Mouse (Mus musculus) kidney, postnatal 25 days (tissue): ENCODE measurements around the gene Nbas.

Source experiments
- DNase-seq, 2 experiments: peaks; one replicate each; pipeline ENCODE4 v3.0.0; 2021; ENCODE audit warnings: mixed read lengths in 2 of 2

Nbas gene

GRCm38 (mm10) chr12:13268826-13269449 lies at the start of gene Nbas:
Nbas (plus strand) TSS chr12:13269133.
- peak; percentile 91 to 93 for DNase-seq

- DNase-seq: no peak
These were observed 26.5 kb upstream of the Nbas start for GRCm38 (mm10) chr12:13242453-13242852.

- peak; percentile 78 to 86 for DNase-seq
These were observed 20.0 kb upstream of the Nbas start, which contains the start of gene Ddx1 for GRCm38 (mm10) chr12:13248691-13249572. Ddx1 (minus strand) TSS chr12:13249213.

GRCm38 (mm10) chr12:13249573-13249919 lies 19.4 kb upstream of the Nbas start:
- no peak for DNase-seq

GRCm38 (mm10) chr12:13255068-13255467 lies 13.9 kb upstream of the Nbas start:
- DNase-seq: no peak

- no peak for DNase-seq
These were observed 13.2 kb upstream of the Nbas start for GRCm38 (mm10) chr12:13255701-13256100.

GRCm38 (mm10) chr12:13268412-13268811 lies 521 bp upstream of the Nbas start:
- no peak for DNase-seq

- no peak for DNase-seq
These were observed 847 bp downstream of the Nbas start for GRCm38 (mm10) chr12:13269570-13270390.

GRCm38 (mm10) chr12:13291453-13291852 lies 22.5 kb downstream of the Nbas start:
- no peak for DNase-seq

GRCm38 (mm10) chr12:13293421-13293881 lies 24.5 kb downstream of the Nbas start:
- DNase-seq: no peak

GRCm38 (mm10) chr12:13303037-13303436 lies 34.1 kb downstream of the Nbas start:
- no peak for DNase-seq

- DNase-seq: no peak
These were observed 45.0 kb downstream of the Nbas start for GRCm38 (mm10) chr12:13313966-13314365.

- no peak for DNase-seq
These were observed 45.5 kb downstream of the Nbas start for GRCm38 (mm10) chr12:13314384-13314783.

GRCm38 (mm10) chr12:13315081-13315480 lies 46.1 kb downstream of the Nbas start:
- no peak for DNase-seq

- no peak for DNase-seq
These were observed 73.6 kb downstream of the Nbas start for GRCm38 (mm10) chr12:13342535-13342934.

GRCm38 (mm10) chr12:13356201-13356600 lies 87.3 kb downstream of the Nbas start:
- DNase-seq: no peak

GRCm38 (mm10) chr12:13356769-13357168 lies 87.8 kb downstream of the Nbas start:
- DNase-seq: no peak

- DNase-seq: no peak
These were observed 88.3 kb downstream of the Nbas start for GRCm38 (mm10) chr12:13357229-13357628.

- DNase-seq: no peak
These were observed 89.9 kb downstream of the Nbas start for GRCm38 (mm10) chr12:13358849-13359248.

GRCm38 (mm10) chr12:13360183-13360811 lies 91.4 kb downstream of the Nbas start:
- DNase-seq: no peak

GRCm38 (mm10) chr12:13381580-13381979 lies 112.6 kb downstream of the Nbas start:
- no peak for DNase-seq

GRCm38 (mm10) chr12:13382046-13382445 lies 113.1 kb downstream of the Nbas start:
- no peak for DNase-seq

- no peak for DNase-seq
These were observed 120.7 kb downstream of the Nbas start for GRCm38 (mm10) chr12:13389644-13390043.
